Mouse (Mus musculus) cortical plate, adult 2 months (tissue): Measurements from ENCODE around the gene Atxn7l1. TPM values are rescaled to one million over a fixed set of nuclear protein-coding genes. Genes with fewer than 3 reads are reported as not detected.
A peak's percentile ranks its signal among the peaks of the same experiment; 100 is the strongest.

Experiments used
- H3K27ac ChIP-seq: fragments of 200-500 bp; 2 replicates; pipeline ENCODE4 v1.5.1; 2012; ENCODE audit warnings: low read length, control low read depth, inconsistent platforms; ENCODE audit not compliant: insufficient read depth
- H3K4me1 ChIP-seq: fragments of 200-500 bp; 2 replicates; pipeline ENCODE4 v1.6.1; 2011; ENCODE audit warnings: low read length; ENCODE audit not compliant: control insufficient read depth, insufficient read depth
- H3K4me3 ChIP-seq: fragments of 200-500 bp; 2 replicates; pipeline ENCODE4 v1.5.1; 2011; ENCODE audit warnings: mild to moderate bottlenecking, low read length, control low read depth; ENCODE audit not compliant: insufficient read depth
- CTCF ChIP-seq: fragments of 200-500 bp; IDR thresholded peaks from 2 replicates; pipeline ENCODE4 v1.5.1; 2011; ENCODE audit warnings: mild to moderate bottlenecking, control low read depth, low read length; ENCODE audit not compliant: insufficient read depth; ENCODE audit errors: extremely low read depth
- POLR2A ChIP-seq: fragments of 200-500 bp; IDR thresholded peaks from 2 replicates; pipeline ENCODE4 v1.6.1; 2011; ENCODE audit warnings: mild to moderate bottlenecking, low read length, control low read depth; ENCODE audit not compliant: insufficient read depth; ENCODE audit errors: extremely low read depth
- polyA plus RNA-seq: library from polyadenylated mRNA; depleted of rRNA; stranded (reverse); fragments of >200 nt; gene quantifications from 2 replicates; pipeline ENCODE4 v1.2.3, GENCODE M21; 2012

Atxn7l1 gene
- polyA plus RNA-seq, 1 experiment, result 41.0 TPM

DNA sequence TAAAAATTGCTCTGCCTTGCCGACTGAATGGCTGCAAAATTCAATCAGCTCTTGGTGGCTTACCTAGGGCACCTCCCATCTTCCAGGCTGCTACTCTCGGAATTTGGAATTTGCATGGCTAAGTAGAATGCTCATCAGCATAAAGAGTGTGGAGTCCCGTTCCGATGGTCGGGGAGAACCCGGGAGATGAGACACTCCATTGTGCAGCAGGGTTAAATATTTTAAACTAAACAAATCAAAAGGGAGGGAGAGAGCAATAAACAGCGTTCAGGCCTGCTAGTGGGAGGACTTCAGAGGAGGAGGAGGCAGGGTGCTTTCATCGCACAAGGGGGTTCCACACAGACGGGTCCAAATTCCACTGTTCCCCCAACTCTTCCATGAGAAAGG lies 155.9 kb downstream of the Atxn7l1 start:
- no peak overlapping the region for H3K27ac ChIP-seq
- H3K4me3 ChIP-seq, result peak overlapping the region; percentile 50
- TF ChIP-seq CTCF (no peak), POLR2A (no peak)
- 0 out of 2 replicates have a peak, but pooled peaks cover 1% of the 10 kb centered on the region for H3K4me1 ChIP-seq

DNA sequence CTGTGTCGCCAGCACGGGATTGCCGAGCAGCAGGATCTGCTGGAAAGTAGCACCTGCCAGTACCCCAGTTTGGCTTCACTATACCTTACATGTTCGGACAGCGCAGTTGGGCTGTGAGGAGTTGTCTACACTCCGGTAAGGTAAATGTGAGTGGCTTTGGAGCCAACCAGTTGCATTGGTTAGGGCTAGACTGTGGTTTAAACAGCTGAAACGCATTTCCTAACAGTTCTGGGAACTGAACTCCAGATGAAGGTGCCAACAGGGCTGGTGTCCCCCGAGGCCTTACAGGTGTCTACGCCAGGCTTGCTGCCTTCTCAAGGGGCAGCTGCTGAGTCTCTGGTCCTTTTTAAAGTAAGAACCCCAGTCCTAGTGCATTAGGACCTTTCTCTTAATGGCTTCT lies 157.6 kb downstream of the Atxn7l1 start:
- Histone ChIP-seq H3K27ac (no peak overlapping the region), H3K4me1 (0 out of 2 replicates have a peak, but pooled peaks cover 1% of the 10 kb centered on the region), H3K4me3 (no peak overlapping the region)
- TF ChIP-seq POLR2A (no peak), CTCF (no peak)

DNA sequence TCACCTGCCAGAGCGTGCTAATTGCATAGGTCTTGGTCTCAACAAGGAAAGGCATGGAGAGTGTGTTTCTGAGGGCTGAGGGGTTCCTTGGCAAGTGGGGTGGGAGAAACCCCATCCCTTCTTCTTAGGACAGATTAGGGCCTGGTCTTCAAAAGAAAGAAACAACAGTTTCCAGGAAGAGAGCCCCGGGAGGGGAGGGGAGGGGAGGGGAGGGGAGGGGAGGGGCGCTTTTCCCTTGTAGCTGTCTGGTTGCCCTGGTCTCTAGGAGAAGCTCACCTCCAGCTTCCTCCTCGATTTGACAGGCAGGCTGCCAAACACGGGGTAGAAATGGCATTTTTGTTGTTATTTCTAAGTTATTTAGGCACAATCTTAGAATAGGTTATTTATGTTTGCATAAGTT lies 159.0 kb downstream of the Atxn7l1 start:
- TF ChIP-seq POLR2A (no peak), CTCF (no peak)
- Histone ChIP-seq H3K4me3 (no peak overlapping the region), H3K4me1 (peaks cover 1% of the 10 kb centered on the region; the same call in 1 of the 2 replicates), H3K27ac (no peak overlapping the region)

DNA sequence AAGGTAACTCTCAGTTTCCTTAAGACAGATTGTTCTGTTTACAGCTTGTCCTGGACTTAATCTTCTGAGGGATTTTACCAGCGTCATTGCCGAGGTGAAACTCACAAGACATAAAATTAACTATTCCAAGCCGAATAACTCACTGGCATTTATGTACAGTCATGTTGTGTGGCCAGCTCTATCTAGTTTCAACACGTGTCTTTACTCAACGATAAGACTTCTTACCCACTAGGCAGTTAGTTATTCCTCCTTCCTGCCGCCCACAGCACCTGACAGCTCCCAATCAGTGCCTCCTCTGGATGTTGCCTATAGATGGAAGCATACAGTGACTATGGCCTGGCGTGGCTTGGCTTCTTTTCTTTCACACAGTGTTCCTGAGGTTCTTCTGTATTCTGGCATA lies 161.2 kb downstream of the Atxn7l1 start:
- Histone ChIP-seq H3K27ac (no peak overlapping the region), H3K4me1 (no peaks in the 10 kb centered on the region; the same call in 1 of the 2 replicates), H3K4me3 (no peak overlapping the region)
- TF ChIP-seq CTCF (no peak), POLR2A (no peak)

DNA sequence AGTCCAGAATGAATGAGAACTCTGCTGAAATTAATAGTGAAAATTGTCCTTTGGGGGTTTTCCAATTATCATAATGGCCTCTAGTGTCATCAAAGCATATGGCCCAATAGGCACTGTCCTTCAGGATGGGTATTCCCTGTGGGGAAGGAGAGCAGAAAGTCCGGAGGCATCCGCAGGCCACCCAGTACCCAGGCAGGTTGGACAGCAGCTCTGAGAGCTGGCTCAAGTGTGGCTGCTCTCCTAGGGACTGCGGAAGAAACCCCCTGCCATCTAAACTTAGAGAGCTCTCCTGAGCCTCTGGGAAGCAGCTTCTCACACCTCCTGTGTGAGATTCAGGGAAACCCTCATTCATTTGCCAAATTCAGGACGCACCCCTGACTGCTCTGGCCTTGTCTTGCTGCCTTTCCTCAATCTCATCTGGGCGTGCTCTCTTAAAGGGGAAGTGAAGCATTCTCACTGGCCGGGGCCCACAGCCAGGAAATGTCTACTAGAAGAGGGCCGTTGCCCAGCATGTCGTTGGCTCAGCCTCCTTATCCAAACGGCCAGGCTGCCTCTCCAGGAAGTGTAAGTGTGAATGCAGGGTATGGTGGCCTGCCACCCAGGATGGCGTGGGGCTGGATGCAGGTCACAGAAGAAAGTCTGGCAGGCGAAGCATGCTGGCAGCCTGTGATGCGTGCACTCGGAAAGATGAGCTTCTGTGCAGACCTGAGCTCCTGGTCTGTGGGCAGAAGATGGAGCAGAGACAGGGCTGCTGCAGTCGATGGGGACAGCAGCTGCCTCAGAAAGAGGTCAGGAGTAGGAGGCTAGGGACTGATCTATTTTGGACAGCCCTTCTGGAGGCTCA lies 166.6 kb downstream of the Atxn7l1 start:
- H3K27ac ChIP-seq, result no peak overlapping the region

DNA sequence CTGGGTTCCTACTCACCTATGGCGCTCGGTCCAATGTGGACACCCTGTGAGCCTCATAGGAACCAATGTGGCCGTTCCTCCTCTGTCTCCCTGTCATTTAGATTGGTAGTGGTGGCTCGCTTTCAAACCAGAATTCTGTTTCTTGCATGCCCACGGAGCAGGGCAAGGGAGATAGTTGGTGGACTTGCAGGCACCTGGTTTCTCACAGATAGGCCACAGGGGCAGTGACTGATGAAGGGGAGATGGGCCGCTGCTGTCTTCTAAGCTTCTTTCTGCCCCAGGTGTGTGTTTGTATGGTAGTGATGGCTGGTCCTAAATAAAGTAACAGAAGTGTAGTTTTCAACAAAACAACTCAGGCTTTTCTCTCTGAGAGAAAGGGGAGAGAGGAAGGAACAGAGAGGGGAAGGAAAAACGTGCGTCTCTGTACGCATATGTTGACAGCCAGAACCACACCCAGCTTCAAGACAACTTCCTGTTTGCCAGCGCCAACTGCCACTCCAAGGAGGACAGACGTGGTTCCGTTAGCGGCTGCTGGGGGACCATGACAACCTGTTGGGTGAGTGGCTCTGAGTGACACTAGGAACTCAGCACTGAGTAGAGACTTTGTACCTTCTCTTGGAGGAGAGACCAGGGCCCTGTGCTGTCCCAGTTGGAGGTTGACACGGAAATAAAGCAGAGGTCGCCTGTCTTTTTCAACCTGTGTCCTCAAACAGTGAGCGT lies 167.6 kb downstream of the Atxn7l1 start:
- Histone ChIP-seq H3K4me1 (peaks cover 8% of the 10 kb centered on the region), H3K4me3 (no peak overlapping the region), H3K27ac (no peak overlapping the region)
- TF ChIP-seq POLR2A, result no peak
- no peak for TF ChIP-seq CTCF

More for the DNA sequence above, 166.6 kb downstream of the Atxn7l1 start:
- TF ChIP-seq POLR2A (no peak), CTCF (no peak)
- Histone ChIP-seq H3K4me1 (peaks cover 8% of the 10 kb centered on the region), H3K4me3 (0 out of 2 replicates have a peak overlapping the region, but pooled peaks have one; percentile 1)

DNA sequence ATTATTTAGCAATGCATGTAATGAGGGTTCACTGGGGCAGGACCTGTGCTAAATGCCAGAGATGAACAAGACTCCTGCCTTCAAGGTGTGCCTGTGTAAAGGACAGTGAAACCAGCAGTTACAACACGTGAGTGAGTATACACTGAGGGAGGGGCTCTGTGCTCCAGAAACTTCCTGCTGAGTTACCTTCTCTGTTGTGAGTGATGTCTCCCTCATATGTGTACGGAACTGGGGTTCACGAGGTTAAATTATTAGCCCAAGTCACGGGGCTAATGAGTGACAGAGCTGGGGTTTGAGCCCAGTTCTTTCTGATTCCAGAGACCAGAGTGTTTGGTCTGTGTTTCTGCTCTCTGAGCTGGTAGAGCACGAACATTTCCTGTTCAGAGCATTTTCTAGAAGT lies 168.3 kb downstream of the Atxn7l1 start:
- TF ChIP-seq POLR2A, result no peak
- TF ChIP-seq CTCF, result no peak
- Histone ChIP-seq H3K4me1 (peaks cover 8% of the 10 kb centered on the region), H3K4me3 (no peak overlapping the region), H3K27ac (no peak overlapping the region)

DNA sequence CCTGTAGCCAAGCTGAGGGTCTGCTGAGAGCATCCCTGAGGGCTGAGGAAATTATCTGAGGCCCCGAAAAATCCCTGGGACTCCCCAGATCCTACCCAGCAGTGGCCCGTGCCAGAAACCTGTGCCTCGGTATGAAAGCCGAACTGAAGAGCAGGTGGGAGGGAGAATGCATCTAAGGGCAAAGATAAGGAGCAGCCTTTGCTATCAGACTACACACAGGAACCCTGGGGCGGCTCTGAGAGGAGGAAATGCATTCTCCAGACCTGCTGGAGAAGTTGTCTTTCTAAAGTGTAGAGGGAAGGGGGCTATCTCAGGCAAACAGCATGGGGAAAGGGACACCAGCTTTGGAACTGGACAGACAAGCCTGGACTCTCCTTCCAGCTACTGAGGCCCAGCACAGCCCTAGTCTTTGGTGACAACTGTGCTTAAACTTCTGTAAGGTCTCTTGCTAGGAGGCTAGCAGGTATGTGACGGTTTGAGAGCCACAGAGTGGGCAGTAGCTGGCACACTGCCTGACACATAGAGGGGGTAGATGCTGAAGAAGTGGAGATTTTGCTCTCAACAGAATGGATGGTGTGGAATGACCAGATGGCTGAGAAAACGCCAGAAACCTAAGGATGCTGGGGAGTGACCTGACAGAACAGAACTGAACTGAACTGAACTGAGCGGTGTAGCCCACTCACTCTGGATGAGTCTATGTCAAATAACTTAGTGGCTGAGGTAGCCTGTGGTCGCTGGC lies 170.5 kb downstream of the Atxn7l1 start:
- no peak overlapping the region for H3K27ac ChIP-seq
- peaks cover 8% of the 10 kb centered on the region for H3K4me1 ChIP-seq
- H3K4me3 ChIP-seq, result no peak overlapping the region
- no peak for TF ChIP-seq CTCF
- TF ChIP-seq POLR2A, result no peak

DNA sequence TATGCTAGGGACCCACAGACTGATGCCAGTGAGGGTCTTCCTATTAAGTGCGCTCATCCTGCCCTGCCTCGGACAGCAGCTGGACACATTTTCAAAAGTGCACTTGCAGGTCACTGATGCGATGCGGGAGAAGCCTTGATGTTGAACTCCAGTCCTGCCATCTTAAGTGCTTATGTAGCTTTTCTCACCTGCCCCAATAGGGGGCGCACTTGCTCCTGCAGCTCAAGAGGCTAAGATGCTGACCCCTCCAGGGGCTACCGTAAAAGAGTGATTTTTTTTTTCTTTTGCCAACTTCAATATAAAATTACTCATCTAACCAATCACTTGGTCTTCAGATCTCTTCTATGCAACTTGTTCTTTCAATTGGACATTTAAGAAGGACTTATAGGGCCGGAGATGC lies 175.1 kb downstream of the Atxn7l1 start:
- Histone ChIP-seq H3K4me1 (peaks cover 5% of the 10 kb centered on the region), H3K27ac (no peak overlapping the region), H3K4me3 (no peak overlapping the region)
- TF ChIP-seq CTCF, result no peak
- no peak for TF ChIP-seq POLR2A
